Mouse (Mus musculus): ENCODE data around the gene Fbn1. TPM values are rescaled to one million over a fixed set of nuclear protein-coding genes. Genes with fewer than 3 reads are reported as not detected.

Gene Fbn1
- polyA plus RNA-seq, 1 experiment: 3.5 TPM

GRCm38 (mm10) chr2:125416541-125417245 is 91.1 kb downstream of the Fbn1 start:
- Histone ChIP-seq H3K4me1 (ENCODE audit: control insufficient read depth, insufficient read depth, low read length) (no peaks in the 10 kb centered on the region; the same call in 1 of the 2 replicates), H3K4me3 (replicated peaks; ENCODE audit: control insufficient read depth, low read depth, low read length) (no peak overlapping the region), H3K27ac (ENCODE audit: control insufficient read depth, insufficient read depth, low read depth, low read length, poor library complexity) (no peak overlapping the region)
- TF ChIP-seq CTCF (IDR thresholded peaks at IDR 0.05; ENCODE audit: control insufficient read depth, insufficient read depth, low read length): no peak
- TF ChIP-seq POLR2A (IDR thresholded peaks at IDR 0.05; ENCODE audit: borderline replicate concordance, control insufficient read depth, low read depth, low read length): no peak
- WGBS: 75% methylated on average over 10 of the region's 10 CpGs

DNA sequence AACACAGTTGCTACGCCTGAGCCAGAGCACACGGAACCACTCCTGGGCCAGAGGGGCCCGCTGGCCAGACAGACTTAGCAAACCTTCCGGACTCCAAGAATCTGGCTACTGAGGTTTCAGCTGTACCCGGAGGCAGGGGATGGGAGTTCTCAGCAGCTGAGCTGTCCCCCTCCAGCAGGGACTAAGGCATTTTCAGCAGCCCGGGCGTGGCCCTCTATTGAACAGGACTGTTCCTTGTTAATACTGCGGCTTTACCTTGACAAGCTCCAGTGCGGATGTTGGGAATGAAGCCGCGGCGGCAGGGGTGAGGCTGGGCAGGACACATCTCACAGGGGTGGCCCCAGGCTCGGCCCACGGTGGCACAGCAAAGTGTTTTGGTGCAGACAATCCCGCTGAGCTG is 95.4 kb downstream of the Fbn1 start:
- no peak overlapping the region for H3K27ac ChIP-seq (ENCODE audit: control insufficient read depth, insufficient read depth, low read depth, low read length, poor library complexity)
- 89% methylated on average over 15 of the region's 15 CpGs for WGBS
- TF ChIP-seq CTCF (IDR thresholded peaks at IDR 0.05; ENCODE audit: control insufficient read depth, insufficient read depth, low read length): no peak
- no peak for TF ChIP-seq POLR2A (IDR thresholded peaks at IDR 0.05; ENCODE audit: borderline replicate concordance, control insufficient read depth, low read depth, low read length)
- H3K4me3 ChIP-seq (replicated peaks; ENCODE audit: control insufficient read depth, low read depth, low read length): no peak overlapping the region
- H3K4me1 ChIP-seq (ENCODE audit: control insufficient read depth, insufficient read depth, low read length): no peaks in the 10 kb centered on the region

GRCm38 (mm10) chr2:125411777-125412176 is 96.0 kb downstream of the Fbn1 start:
- TF ChIP-seq CTCF (IDR thresholded peaks at IDR 0.05; ENCODE audit: control insufficient read depth, insufficient read depth, low read length) (no peak), POLR2A (IDR thresholded peaks at IDR 0.05; ENCODE audit: borderline replicate concordance, control insufficient read depth, low read depth, low read length) (no peak)
- Histone ChIP-seq H3K27ac (ENCODE audit: control insufficient read depth, insufficient read depth, low read depth, low read length, poor library complexity) (no peak overlapping the region), H3K4me3 (replicated peaks; ENCODE audit: control insufficient read depth, low read depth, low read length) (no peak overlapping the region), H3K4me1 (ENCODE audit: control insufficient read depth, insufficient read depth, low read length) (no peaks in the 10 kb centered on the region)
- 33% methylated on average over 3 of the region's 3 CpGs for WGBS

DNA sequence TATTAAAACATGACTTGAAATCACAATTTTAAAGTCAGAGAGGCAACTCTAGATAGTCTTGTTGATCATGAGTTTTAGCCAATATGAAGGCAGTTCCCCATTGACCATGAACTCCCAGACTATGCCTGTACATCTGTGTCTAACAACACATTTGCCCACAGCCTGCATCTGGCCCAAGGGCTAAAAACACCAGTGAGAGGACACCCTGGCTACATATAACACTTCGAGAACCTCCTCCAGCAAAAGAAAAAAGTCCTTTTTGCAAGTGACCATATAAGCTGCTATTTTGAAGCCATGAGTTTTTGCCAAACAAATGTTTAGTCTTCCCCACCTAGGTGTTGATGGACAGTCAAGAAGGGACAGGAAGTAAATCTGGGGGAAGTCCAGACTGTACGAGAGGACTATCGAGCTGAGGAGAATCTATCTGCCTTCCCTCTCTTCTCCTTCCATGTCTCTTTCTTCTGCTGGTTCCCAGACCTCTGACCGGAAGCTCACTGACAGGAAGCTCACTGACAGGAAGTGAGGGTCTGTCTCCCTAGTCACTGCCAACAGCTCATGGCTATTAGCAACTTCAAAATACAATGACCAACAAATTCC is 103.2 kb downstream of the Fbn1 start:
- 50% methylated on average over 4 of the region's 4 CpGs for WGBS
- no peaks in the 10 kb centered on the region for H3K4me1 ChIP-seq (ENCODE audit: control insufficient read depth, insufficient read depth, low read length)
- H3K27ac ChIP-seq (ENCODE audit: control insufficient read depth, insufficient read depth, low read depth, low read length, poor library complexity): no peak overlapping the region
- TF ChIP-seq CTCF (IDR thresholded peaks at IDR 0.05; ENCODE audit: control insufficient read depth, insufficient read depth, low read length): no peak
- TF ChIP-seq POLR2A (IDR thresholded peaks at IDR 0.05; ENCODE audit: borderline replicate concordance, control insufficient read depth, low read depth, low read length): no peak
- no peak overlapping the region for H3K4me3 ChIP-seq (replicated peaks; ENCODE audit: control insufficient read depth, low read depth, low read length)

- no peak overlapping the region for H3K27ac ChIP-seq (ENCODE audit: control insufficient read depth, insufficient read depth, low read depth, low read length, poor library complexity)
- H3K4me1 ChIP-seq (ENCODE audit: control insufficient read depth, insufficient read depth, low read length): no peaks in the 10 kb centered on the region
- WGBS: 74% methylated on average over 1 of the region's 1 CpGs
- no peak overlapping the region for H3K4me3 ChIP-seq (replicated peaks; ENCODE audit: control insufficient read depth, low read depth, low read length)
- TF ChIP-seq POLR2A (IDR thresholded peaks at IDR 0.05; ENCODE audit: borderline replicate concordance, control insufficient read depth, low read depth, low read length) (no peak), CTCF (IDR thresholded peaks at IDR 0.05; ENCODE audit: control insufficient read depth, insufficient read depth, low read length) (no peak)
Observed at GRCm38 (mm10) chr2:125402276-125402675, 105.5 kb downstream of the Fbn1 start.

DNA sequence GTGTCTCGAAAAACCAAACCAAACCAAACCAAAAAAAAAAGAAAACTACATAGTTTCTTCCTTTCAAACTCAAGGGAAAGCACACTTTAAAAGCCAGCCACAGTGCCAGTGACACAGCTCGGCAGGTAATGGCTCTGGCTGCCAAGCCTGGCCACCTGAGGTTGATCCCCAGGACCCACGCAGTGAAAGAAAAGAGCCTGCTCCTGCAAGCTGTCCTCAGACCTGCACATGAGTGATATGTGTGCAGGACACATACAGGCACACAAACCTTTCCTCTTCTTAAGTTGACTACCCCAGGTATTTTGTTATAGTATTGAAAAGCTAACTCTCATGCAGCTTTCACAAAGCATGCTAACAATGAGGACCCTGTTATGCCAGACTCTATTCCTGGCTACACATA is 107.7 kb downstream of the Fbn1 start:
- no peak for TF ChIP-seq POLR2A (IDR thresholded peaks at IDR 0.05; ENCODE audit: borderline replicate concordance, control insufficient read depth, low read depth, low read length)
- no peak for TF ChIP-seq CTCF (IDR thresholded peaks at IDR 0.05; ENCODE audit: control insufficient read depth, insufficient read depth, low read length)
- 80% methylated on average over 3 of the region's 3 CpGs for WGBS

GRCm38 (mm10) chr2:125397796-125398195 is 110.0 kb downstream of the Fbn1 start:
- 82% methylated on average over 7 of the region's 7 CpGs for WGBS
- no peaks in the 10 kb centered on the region for H3K4me1 ChIP-seq (ENCODE audit: control insufficient read depth, insufficient read depth, low read length)
- no peak overlapping the region for H3K27ac ChIP-seq (ENCODE audit: control insufficient read depth, insufficient read depth, low read depth, low read length, poor library complexity)
- no peak for TF ChIP-seq POLR2A (IDR thresholded peaks at IDR 0.05; ENCODE audit: borderline replicate concordance, control insufficient read depth, low read depth, low read length)
- no peak for TF ChIP-seq CTCF (IDR thresholded peaks at IDR 0.05; ENCODE audit: control insufficient read depth, insufficient read depth, low read length)
- no peak overlapping the region for H3K4me3 ChIP-seq (replicated peaks; ENCODE audit: control insufficient read depth, low read depth, low read length)

More for the DNA sequence above, 107.7 kb downstream of the Fbn1 start:
- Histone ChIP-seq H3K4me3 (replicated peaks; ENCODE audit: control insufficient read depth, low read depth, low read length) (no peak overlapping the region), H3K27ac (ENCODE audit: control insufficient read depth, insufficient read depth, low read depth, low read length, poor library complexity) (no peak overlapping the region), H3K4me1 (ENCODE audit: control insufficient read depth, insufficient read depth, low read length) (no peaks in the 10 kb centered on the region)

DNA sequence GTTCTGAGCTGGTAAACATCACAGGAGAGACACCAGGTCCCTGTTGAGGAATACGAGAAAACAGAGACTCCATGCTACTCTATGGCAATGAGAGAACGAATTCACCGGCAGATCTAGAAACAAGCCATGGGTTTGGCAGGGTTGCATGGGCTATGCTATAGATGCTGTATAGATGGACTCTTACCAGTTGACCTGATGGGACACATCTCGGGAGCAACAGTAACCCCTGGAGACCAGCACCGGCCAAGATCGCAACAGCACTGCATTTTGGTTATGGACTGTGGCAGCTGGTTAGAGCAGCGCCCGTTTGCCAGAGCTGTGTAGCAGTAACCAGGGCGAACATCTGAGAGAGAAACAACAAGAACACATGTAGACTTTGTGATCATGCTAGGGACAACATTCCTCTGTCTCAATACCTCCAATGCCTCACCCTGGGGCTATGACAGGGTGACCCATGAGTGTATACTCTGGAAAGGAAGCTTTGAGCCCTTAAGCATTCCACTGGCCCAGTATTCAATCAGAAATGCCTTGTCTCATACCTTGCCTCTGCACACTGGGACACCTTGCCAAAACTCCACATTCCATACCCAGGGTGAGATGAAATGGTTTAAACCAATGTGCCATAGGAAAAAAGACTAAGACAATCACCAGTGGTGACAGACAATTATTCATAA is 113.2 kb downstream of the Fbn1 start:
- H3K4me1 ChIP-seq (ENCODE audit: control insufficient read depth, insufficient read depth, low read length): no peaks in the 10 kb centered on the region
- H3K27ac ChIP-seq (ENCODE audit: control insufficient read depth, insufficient read depth, low read depth, low read length, poor library complexity): no peak overlapping the region
- no peak overlapping the region for H3K4me3 ChIP-seq (replicated peaks; ENCODE audit: control insufficient read depth, low read depth, low read length)
- 87% methylated on average over 9 of the region's 9 CpGs for WGBS
- TF ChIP-seq CTCF (IDR thresholded peaks at IDR 0.05; ENCODE audit: control insufficient read depth, insufficient read depth, low read length): no peak
- no peak for TF ChIP-seq POLR2A (IDR thresholded peaks at IDR 0.05; ENCODE audit: borderline replicate concordance, control insufficient read depth, low read depth, low read length)
